Mouse (Mus musculus) telencephalon, adult 2 months (tissue): Measurements from ENCODE around the gene Ifi213.
"Not testable (repeated sequence)": the region's sequence is repeated elsewhere in the genome, so short reads cannot be mapped to it uniquely, and the experiment has no call there.

Experiments used
- DNase-seq: peaks from one replicate; pipeline ENCODE4 v3.0.0-alpha.2; 2011; ENCODE audit warnings: low read depth, low spot score

Gene Ifi213

DNA sequence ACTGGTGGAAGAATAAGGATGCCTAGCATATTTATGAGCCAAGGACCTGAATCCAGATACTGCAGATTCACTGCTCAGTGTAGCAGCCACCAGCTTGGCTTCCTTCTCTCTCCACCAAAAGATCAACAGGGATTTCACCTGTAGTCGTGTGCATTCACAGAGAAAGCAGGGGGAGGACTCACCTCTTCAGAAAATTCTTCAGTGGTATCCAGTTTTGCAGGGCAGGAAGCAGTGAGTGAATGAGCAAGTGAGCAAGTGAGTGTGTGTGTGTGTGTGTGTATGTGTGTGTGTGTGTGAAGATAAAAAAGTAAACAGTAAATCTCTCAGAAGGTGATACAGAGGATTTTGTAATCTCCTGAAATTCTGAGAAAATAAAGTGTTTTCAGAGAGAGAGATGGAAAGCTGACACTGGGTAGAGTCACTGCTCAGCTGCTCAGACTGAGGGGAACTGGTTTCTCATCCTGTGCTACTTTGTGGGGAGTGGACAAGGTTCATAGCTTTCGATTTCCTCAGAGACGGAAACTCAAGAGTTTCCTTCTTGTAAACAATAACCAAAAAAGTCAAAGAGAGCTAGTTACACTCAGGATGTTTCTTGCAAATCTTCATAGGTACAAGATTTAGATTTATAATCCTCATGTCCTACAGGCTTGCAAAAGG, at the start of gene Ifi213:
TSS of gene Ifi213 (minus strand) at position 437 of the 657 bp plus-strand sequence.
- not testable (repeated sequence) for DNase-seq

DNA sequence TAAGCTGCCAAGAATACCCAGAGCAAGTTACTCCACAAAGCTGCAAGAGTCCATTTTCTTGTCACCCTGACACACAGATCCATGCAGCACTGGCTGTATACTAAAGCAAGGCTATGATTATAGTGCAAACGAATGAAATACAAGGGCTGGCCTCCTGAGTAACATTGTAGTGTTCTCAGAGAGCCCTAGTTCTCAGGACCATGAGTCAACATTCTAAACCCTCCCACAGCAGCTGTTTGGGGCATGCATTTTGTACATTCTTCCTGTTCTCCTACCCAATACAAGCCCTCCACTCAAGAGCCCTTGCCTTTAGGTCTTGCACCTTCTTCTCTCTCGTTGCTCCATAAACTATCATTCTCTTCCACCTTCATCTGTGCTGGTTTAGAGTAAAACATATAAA, 46.3 kb upstream of the Ifi213 start:
- DNase-seq, result no peak

DNA sequence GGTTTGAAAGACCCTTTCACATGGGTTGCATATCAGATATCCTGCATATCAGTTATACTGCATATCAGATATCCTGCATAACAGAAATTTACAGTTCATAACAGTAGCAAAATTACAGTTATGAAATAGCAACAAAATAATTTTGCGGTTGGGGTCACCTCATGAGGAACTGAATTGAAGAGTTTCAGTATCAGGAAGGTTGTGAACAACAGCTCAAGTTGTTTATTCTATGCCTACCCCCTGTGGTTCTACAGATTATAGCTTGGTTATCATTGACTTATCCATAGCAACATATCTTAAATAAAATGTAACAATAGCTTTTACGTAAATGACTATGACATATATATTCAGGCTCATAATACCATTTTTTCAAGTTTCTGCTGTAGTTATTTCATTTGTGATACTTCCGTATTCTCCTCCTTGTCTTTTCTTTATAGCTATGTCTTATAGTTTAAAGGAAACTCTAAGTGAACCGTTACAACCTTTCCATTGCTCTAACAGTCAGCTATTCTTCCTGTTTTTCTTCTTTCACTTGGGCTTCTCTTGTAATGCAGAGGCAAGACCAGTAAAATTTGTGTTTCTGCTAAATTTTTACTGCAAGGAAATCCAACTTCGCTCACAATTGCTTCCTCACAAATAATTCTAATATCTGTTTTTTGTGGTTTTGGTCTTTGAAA, 35.0 kb upstream of the Ifi213 start:
- DNase-seq, result no peak

DNA sequence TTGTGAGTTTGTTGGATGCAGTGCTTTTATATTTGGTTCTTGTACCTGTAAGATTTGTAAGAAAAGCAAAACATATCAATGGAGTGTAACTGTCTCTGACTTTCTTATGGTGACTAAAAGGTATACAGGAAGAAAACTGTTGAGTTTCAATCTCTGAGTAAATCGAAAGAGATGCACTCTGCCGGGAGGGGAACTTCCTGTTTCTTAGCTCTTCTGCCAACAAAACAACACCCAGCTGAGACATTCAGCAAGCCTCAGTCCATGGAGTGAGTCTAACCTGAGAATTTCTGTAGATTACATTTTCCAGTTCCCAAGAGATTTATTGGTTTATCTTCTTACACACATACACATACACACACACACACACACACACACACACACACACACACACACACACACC, 31.5 kb upstream of the Ifi213 start, which contains the start of gene Ifi209:
TSS of gene Ifi209 (plus strand) at position 296 of the 400 bp plus-strand sequence.
- not testable (repeated sequence) for DNase-seq

DNA sequence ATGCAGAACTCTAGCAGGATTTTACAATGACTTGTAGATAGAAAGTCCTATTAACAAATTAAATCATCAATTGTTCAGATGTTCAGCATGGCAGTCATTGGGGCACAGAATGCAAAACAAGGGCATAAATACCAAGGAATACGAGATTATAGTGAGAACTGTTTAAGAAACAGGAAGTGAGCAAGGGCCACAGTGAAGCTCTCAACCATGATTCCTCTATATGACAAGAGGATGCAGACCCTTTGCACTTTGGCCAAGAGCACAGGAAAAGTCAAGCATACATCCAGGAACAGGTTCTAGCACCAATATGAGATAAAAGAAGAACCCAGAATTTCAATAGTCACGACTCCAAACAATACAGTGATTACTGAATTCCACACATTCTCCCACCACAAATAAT, 27.6 kb upstream of the Ifi213 start:
- DNase-seq, result no peak

DNA sequence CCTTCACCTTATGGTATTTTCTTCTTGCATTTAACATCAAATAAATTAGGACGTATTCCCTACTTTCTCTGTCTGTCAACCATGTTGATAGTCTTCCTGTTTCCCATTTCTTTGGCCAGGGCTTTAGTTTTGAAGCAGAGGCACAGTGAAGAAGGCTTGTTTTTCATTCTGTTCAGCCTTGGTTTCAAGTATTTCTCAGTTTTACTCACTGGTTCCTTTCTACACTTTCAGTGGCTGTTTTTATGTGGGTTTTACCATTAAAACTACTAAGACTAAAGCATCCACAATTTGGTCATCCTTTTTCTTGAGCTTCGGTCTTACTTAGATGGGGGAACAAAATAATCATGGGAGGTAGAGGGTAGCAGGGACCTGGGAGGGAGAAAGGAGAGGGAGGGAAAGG, 25.0 kb upstream of the Ifi213 start:
- DNase-seq, result no peak

DNA sequence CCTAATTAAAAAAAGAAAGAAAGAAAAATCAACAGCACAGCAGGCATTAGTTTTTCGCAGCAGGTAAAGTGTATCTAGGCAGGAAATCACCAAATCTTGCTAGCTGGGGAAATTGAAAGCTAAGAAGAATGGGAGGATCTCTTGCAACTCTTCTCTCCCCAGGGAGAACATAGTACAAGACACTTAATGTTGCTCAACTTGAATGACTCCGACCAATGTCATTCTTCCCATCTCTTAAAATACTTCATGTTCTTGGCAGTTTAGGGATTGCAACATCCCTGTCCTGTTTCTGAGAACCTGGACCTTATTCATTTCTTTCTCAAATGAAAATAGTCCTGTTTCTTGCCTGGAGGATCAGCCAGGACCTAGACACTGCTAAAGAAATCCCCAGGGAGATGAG, 23.1 kb upstream of the Ifi213 start:
- DNase-seq, result not testable (repeated sequence)

DNA sequence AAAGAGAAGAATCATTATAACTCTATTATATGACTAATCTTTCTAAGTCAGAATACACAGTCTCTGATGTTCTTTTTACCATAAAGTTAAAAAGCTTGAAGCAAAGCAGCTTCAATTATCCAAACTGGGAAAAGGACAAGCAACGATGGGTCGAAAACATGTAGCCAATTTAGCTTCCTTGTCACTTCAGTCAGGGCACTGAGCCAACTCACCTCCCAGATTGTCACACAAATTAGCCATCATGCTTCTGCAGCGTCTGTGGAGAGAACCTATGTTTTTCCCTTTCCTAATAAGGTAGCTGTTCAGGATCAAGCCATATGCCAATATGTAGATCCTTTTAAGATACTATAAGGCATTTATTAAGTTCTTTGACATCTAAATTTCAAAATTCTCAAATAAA, 11.2 kb upstream of the Ifi213 start:
- not testable (repeated sequence) for DNase-seq

DNA sequence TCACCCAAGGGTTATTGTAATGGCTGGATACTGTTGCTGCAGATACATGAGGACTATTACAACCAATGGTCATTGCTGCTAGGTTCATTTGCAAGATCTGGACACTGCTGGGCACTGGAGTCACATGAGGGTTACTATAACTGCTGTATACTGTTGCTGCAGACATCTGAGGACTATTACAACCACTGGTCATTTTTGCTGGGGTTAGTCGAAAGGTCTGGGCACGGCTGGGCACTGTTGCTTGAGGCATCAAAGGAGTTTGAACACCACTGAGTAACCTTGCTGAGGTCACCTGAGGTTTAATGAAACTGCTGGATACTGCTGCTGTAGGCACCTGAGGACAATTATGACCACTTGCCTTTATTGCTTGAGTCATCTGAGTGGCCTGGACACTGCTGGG, 9.4 kb downstream of the Ifi213 start:
- not testable (repeated sequence) for DNase-seq

DNA sequence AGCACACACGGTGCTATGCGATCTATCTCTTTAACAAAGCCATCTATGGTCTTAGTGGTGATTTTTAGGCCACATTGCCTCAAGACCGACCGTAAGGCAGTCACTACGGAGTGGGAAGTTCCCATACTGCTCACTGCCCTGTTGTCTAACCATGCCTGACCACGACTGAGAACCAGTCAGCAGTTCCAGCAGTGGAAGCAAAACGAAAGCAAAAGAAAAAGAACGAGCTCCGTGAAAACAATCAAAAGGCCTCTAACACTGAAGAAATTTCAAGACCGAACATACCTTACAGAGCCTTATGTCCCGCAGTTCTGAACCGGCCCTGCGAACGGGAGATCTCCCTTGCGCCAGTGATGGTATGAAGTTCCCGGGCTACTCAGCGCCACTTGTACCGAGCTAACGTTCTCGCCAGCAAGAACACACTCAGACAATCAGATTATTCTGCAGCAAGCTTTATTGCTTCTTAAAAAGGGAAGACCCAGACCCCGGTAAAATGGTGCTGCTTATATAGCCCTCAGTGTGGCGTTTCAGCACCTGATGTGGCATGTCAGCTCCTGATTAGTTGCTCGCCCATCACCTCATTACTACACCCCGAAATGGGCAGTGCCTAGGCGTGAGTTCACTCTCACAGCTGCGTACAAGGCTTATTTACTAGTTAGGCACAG, 19.0 kb downstream of the Ifi213 start:
- DNase-seq, result no peak

DNA sequence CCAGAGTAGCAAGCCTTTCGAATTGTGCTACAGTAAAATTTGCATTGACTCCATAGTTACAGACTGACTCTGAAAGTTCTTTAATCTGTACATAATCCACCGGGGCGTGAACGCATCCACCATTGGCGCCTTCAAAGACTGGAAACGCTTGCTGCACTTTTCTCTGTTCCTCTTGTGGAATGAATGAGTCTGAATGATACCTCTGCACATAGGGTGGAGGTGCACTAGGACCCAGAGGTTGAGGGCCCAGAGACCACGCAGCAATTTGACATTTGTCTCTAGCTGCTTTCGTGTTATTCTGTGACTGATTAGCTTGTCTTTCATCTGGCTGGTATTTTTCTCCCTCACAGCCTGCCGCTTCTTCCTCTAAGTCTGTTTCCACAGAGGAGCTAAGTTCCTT, 20.0 kb downstream of the Ifi213 start:
- no peak for DNase-seq

DNA sequence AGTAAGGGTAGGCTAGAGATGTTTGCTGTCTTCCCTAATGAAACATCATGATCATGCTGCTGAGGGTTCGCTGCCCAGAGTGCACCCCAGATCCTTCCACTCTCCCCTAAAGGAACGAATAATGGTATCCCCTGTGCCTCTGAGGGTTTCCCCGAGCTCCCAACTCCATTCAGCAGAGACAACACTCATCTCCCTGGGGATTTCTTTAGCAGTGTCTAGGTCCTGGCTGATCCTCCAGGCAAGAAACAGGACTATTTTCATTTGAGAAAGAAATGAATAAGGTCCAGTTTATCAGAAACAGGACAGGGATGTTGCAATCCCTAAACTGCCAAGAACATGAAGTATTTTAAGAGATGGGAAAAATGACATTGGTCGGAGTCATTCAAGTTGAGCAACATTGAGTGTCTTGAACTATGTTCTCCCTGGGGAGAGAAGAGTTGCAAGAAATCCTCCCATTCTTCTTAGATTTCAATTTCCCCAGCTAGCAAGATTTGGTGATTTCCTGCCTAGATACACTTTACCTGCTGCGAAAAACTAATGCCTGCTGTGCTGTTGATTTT, 48.5 kb downstream of the Ifi213 start:
- not testable (repeated sequence) for DNase-seq

DNA sequence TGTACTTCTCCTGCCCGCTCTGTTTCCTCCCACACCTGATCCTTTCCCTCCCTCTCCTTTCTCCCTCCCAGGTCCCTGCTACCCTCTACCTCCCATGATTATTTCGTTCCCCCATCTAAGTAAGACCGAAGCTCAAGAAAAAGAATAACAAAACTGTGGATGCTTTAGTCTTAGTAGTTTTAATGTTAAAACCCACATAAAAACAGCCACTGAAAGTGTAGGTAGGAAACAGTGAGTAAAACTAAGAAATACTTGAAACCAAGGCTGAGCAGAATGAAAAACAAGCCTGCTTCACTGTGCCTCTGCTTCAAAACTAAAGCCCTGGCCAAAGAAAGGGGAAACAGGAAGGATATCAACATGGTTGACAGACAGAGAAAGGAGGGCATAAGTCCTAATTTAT, 50.3 kb downstream of the Ifi213 start:
- not testable (repeated sequence) for DNase-seq

DNA sequence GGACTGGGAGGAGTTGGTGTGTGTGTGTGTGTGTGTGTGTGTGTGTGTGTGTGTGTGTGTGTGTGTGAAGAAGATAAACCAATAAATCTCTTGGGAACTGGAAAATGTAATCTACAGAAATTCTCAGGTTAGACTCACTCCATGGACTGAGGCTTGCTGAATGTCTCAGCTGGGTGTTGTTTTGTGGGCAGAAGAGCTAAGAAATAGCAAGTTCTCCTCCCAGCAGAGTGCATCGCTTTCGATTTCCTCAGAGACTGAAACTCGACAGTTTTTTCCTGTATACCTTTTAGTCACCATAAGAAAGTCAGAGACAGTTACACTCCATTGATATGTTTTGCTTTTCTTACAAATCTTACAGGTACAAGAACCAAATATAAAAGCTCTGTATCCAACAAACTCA, 63.3 kb downstream of the Ifi213 start, which contains the start of gene Ifi214:
TSS of gene Ifi214 (minus strand) at position 167 of the 400 bp plus-strand sequence.
- DNase-seq, result not testable (repeated sequence)

DNA sequence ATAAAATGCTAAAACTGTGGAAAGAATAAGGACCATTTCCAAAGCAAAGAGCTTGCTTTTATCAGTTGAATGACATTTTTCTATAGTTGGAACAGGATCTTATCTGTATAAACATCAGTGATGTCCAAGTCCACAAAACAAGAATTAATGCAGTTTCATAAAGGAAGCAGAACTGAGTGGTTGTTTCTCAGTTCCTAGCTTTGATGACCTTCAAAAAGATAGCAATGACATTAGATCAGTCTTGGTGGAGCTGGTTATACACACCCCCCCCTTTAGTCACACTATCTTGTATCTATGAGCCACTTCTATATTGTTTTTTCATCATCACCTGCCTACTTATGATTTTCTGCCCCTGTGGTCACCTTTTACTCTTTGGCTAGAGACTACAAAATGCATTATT, 77.6 kb downstream of the Ifi213 start:
- no peak for DNase-seq
